Mouse (Mus musculus) frontal cortex, postnatal 14 days (tissue): ENCODE measurements around the gene Bicral.
A peak's percentile ranks its signal among the peaks of the same experiment; 100 is the strongest.
"Not testable (repeated sequence)": the region's sequence is repeated elsewhere in the genome, so short reads cannot be mapped to it uniquely, and the experiment has no call there.

Experiments
- DNase-seq, 2 experiments: peaks; one replicate each; pipeline ENCODE4 v3.0.0; 2022; ENCODE audit warnings: low spot score in 2 of 2

The Bicral gene

GRCm38 (mm10) chr17:46875626-46876025 is 17.3 kb upstream of the Bicral start:
- no peak for DNase-seq

GRCm38 (mm10) chr17:46874133-46874532 is 15.9 kb upstream of the Bicral start:
- DNase-seq, result no peak

- no peak for DNase-seq
These were observed 14.5 kb upstream of the Bicral start for GRCm38 (mm10) chr17:46872806-46873205.

DNA sequence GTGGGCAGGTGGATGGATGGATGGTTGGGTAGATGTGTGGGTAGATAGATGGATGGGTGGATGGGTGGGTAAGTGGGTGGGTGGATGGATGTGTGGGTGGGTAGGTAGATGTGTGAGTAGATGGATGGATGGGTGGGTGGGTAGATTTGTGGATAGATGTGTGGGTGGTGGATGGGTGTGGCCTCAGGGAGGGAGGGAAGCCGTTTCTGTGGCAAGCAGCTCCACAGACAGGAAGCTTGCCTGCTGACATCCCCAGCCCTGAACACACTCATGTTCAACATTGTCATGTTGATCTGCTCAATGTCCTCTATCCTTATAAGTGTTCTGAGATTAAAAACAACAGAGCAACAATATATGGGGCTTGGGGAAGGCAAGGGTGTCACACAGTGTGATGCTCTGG is 12.6 kb upstream of the Bicral start:
- DNase-seq, result no peak

DNA sequence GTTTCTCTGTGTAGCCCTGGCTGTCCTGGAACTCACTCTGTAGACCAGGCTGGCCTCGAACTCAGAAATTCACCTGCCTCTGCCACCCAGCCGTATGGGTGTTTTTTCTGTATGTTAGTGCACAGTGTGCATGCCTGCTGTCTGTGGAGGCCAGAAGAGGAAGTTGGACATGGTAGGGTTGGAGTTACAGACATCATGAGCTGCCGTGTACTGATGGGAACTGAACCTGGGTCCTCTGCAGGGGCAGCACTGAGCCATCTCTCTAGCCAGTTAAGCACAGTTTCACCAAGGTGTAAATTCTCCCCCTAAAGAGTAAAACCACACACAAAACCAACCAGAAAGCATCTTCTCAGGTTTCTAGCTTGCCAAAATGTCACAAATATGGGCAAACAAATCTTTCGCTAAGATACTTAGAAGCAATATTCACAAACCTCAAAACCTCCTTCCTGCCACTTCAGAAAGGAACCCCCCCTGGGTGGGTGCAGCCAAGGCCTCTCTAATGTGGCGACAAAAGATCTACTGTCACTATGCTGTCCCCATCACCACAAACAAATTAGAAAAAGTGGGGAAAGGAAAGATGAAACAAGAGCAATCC is 12.0 kb upstream of the Bicral start:
- DNase-seq, result no peak

DNA sequence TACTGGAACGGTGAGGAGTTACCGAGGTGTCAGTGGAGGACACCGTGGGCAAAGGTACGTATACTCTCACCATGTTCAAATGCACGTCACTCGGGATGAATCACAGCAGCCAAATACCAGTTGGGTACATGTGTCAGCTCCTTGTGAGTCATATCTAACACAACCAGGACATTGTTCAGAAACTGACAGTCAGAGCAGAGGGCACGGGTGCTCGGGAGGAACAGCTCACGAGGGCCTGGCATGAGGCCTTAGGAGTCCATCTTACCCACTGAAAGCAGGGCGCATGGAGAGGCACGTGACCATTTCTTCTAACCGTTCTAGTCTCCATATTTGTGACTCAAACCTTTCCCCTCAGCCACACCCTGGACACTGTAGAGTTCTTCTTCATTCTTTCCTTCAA is 8.6 kb upstream of the Bicral start:
- DNase-seq, result no peak

DNA sequence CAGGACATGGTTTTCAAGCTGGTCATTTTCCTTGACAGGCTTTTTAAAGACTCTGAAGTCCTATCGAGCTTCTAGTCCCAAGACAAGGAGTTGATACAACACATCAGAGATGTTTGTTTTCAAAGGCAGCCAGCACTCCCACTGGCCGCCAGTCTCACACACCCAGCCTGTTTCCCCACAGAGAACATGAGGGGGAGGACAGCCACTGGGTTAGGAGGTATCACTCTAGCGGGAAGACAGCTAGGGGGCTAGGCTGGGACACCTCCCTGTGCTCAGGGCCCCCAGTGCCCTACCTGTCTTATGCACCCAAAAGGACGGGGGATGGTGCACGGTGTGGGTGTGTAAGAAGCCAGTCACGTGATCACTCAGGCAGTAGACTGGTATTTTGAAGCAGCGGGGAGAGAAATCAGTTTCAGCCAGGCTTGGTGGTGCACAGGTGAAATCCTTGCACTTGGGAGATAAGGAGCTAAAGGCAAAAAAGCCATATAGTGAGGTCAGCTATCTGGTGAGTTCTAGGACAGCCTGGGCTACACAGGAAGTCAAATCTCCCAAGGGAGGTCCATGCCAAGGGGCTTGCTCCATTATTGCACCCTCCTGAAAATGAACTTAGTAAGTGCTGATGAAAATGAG is 6.4 kb upstream of the Bicral start:
- no peak for DNase-seq

- DNase-seq, result no peak
These were observed 1.8 kb upstream of the Bicral start for GRCm38 (mm10) chr17:46860120-46860519.

- DNase-seq, result no peak
These were observed 615 bp upstream of the Bicral start for GRCm38 (mm10) chr17:46858749-46859444.

DNA sequence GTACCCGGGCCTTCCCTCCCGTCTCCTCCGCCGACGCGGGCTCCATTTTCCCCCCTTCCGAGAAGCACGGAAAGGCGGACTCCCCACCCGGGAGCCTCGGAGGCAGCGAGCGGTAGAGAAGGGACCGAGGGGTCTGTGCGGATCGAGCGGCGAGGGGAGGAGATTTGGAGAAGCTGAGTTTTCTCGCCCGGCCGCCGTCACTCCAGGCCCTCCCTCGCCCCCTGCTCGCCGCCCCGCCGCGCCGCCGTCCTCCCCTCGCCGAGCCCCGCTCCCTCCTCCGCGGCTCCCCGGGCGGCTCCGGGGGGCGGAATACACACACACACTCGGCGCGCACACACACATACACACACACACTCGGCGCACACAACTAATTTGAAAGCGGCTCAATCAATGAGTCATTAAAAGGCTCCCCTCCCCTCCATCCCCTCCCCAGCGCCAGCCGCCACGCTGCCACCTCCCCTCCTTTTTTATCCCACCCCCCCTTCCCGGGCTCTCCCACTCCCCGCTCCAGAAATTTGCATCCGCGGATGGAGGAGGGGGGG is 850 bp downstream of the Bicral start:
- peak; percentile 64 to 70 for DNase-seq

- peak in 1 of 2 experiments; percentile 63 for DNase-seq
These were observed 1.6 kb downstream of the Bicral start for GRCm38 (mm10) chr17:46856471-46857360.

GRCm38 (mm10) chr17:46856107-46856388 is 2.2 kb downstream of the Bicral start:
- DNase-seq, result no peak

DNA sequence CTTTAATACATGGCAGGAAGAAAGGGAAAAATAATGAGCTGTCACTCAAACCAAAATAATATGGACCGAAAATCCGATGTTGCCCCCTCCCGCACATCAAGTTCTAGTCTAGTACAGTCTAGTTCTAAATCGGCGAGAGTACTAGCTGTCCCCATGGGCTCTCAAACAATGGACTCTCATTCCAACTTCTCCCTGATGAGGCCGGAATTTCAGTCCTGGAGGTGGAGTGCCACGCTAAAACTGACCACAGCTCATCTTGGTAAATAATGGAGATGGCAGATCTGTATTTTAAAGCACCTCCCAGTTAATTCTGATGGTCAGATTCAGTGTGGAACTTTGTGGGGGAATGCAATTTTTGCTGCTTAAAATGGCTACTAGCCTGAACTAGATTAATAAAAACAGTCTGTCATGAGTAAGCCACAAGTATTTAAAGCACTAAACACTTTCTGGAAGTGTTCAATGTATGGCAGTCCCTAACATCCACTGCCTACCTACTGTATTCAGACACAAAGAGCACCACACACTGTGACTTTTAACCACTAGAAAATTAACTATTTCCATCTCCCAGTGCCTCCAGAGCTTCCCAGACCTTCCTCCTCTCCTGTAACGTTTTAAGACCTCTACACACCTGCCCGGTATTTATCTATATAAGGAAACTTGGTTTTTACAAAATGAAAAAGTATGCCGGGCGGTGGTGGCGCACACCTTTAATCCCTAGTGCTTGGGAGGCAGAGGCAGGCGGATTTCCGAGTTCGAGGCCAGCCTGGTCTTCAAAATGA is 2.8 kb downstream of the Bicral start:
- no peak for DNase-seq

DNA sequence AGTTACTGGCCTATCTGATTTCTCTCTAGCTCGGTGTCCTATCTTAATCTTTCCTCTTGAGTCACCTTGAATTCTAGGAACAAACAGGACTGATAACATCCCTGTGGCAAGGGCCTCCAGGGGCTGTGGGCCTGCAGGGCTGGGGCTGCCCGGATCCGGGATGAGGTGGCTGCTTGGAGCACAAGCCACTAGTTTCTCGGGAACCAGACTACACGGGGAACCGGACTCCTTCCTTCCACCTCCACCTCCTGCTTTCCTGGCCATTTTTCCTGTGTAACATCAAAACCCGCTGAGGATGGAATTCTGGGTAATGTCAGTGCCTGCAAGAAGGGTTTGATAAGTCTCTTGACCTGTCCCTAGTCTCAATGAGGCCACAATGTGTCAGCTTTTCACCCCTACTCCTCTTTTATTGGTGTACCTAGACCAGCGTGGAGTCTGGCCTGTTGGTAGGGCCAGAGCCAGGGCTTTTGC is 3.6 kb downstream of the Bicral start:
- no peak for DNase-seq

- no peak for DNase-seq
These were observed 4.2 kb downstream of the Bicral start for GRCm38 (mm10) chr17:46854096-46854495.

- DNase-seq, result peak in 1 of 2 experiments; percentile 48
These were observed 5.0 kb downstream of the Bicral start for GRCm38 (mm10) chr17:46853281-46853680.

- DNase-seq, result no peak
These were observed 5.6 kb downstream of the Bicral start for GRCm38 (mm10) chr17:46852725-46853124.

- DNase-seq, result no peak
These were observed 11.1 kb downstream of the Bicral start for GRCm38 (mm10) chr17:46847206-46847605.

GRCm38 (mm10) chr17:46846573-46846972 is 11.7 kb downstream of the Bicral start:
- not testable (repeated sequence) for DNase-seq

- no peak for DNase-seq
These were observed 13.0 kb downstream of the Bicral start for GRCm38 (mm10) chr17:46845262-46845661.

- DNase-seq, result no peak
These were observed 13.5 kb downstream of the Bicral start for GRCm38 (mm10) chr17:46844811-46845210.
